Mouse (Mus musculus) heart, embryonic 15.5 days (tissue): ENCODE measurements around the gene Qpctl. TPM values are rescaled to one million over a fixed set of nuclear protein-coding genes. Genes with fewer than 3 reads are reported as not detected.

Experiments
- ATAC-seq: fragments of 200-750 bp; cut with Nextera tagmentation; replicated peaks from 2 replicates; pipeline ENCODE4 v1.8.0; 2017; ENCODE audit warnings: low read depth, moderate TSS enrichment; ENCODE audit not compliant: insufficient number of reproducible peaks, insufficient read depth, low FRiP score
- H3K27ac ChIP-seq: fragments of 300-500 bp; sonication (generic); 2 replicates; pipeline ENCODE4 v1.5.1; 2015; ENCODE audit warnings: mild to moderate bottlenecking, inconsistent platforms
- H3K27me3 ChIP-seq: fragments of 300-500 bp; sonication (generic); 2 replicates; pipeline ENCODE4 v1.6.1; 2015; ENCODE audit warnings: inconsistent platforms
- H3K36me3 ChIP-seq: fragments of 300-500 bp; sonication (generic); 2 replicates; pipeline ENCODE4 v1.6.1; 2015; ENCODE audit warnings: mild to moderate bottlenecking, inconsistent platforms
- H3K4me1 ChIP-seq: fragments of 300-500 bp; sonication (generic); replicated peaks from 2 replicates; pipeline ENCODE4 v1.6.1; 2015; ENCODE audit warnings: inconsistent platforms
- H3K4me2 ChIP-seq: fragments of 300-500 bp; sonication (generic); 2 replicates; pipeline ENCODE4 v1.6.1; 2015; ENCODE audit warnings: inconsistent platforms, mild to moderate bottlenecking, moderate library complexity
- H3K4me3 ChIP-seq: fragments of 300-500 bp; sonication (generic); 2 replicates; pipeline ENCODE4 v1.5.1; 2015; ENCODE audit warnings: mild to moderate bottlenecking, inconsistent platforms
- H3K9ac ChIP-seq: fragments of 300-500 bp; sonication (generic); 2 replicates; pipeline ENCODE4 v1.6.1; 2015; ENCODE audit warnings: mild to moderate bottlenecking, inconsistent platforms
- H3K9me3 ChIP-seq: fragments of 300-500 bp; sonication (generic); replicated peaks from 2 replicates; pipeline ENCODE4 v1.6.1; 2016; ENCODE audit warnings: inconsistent platforms
- WGBS: fragments of 180-500 bp; shearing (Covaris S2); methylation state at CpG from one replicate; pipeline ENCODE4 v1.1.7; 2015; ENCODE audit warnings: mixed read lengths; 5-methylcytosine and 5-hydroxymethylcytosine counted together
- polyA plus RNA-seq: library from polyadenylated mRNA; unstranded; fragments of >200 nt; fragmentation: Nextera tagmentation; extraction: Ambion mirVana; gene quantifications from 2 replicates; pipeline ENCODE4 v1.2.1, GENCODE M21; 2015

Gene Qpctl
- polyA plus RNA-seq, 1 experiment from 2014 or later: 8.8 TPM

GRCm38 (mm10) chr7:19148180-19148874 is 764 bp downstream of the Qpctl start:
- no peak for ATAC-seq

GRCm38 (mm10) chr7:19147497-19148045 is 1.5 kb downstream of the Qpctl start:
- H3K4me3 ChIP-seq: no peak overlapping the region; the same call in 1 of the 2 replicates
- H3K9ac ChIP-seq: no peak overlapping the region
- H3K27ac ChIP-seq: no peak overlapping the region
- ATAC-seq: no peak
- H3K27me3 ChIP-seq: no peaks in the 10 kb centered on the region
- no peaks in the 10 kb centered on the region for H3K9me3 ChIP-seq
- H3K4me1 ChIP-seq: peaks cover 19% of the 10 kb centered on the region
- peaks cover 12% of the 10 kb centered on the region for H3K36me3 ChIP-seq
- H3K4me2 ChIP-seq: peak overlapping the region; percentile 90; the same call in 1 of the 2 replicates
- WGBS: 46% methylated on average over 6 of the region's 6 CpGs

More at GRCm38 (mm10) chr7:19148180-19148874, 764 bp downstream of the Qpctl start:
- Histone ChIP-seq H3K9me3 (no peaks in the 10 kb centered on the region), H3K27me3 (no peaks in the 10 kb centered on the region), H3K4me1 (peaks cover 19% of the 10 kb centered on the region), H3K27ac (peak overlapping the region; percentile 78), H3K4me2 (peak overlapping the region; percentile 90), H3K36me3 (peaks cover 20% of the 10 kb centered on the region), H3K9ac (peak overlapping the region; percentile 64), H3K4me3 (peak overlapping the region; percentile 68)
- 9% methylated on average over 20 of the region's 20 CpGs for WGBS

GRCm38 (mm10) chr7:19146793-19147192 is 2.3 kb downstream of the Qpctl start:
- no peaks in the 10 kb centered on the region for H3K27me3 ChIP-seq
- no peak overlapping the region for H3K4me3 ChIP-seq
- H3K4me2 ChIP-seq: no peak overlapping the region
- peaks cover 7% of the 10 kb centered on the region for H3K36me3 ChIP-seq
- peaks cover 19% of the 10 kb centered on the region for H3K4me1 ChIP-seq
- WGBS: 85% methylated on average over 10 of the region's 10 CpGs
- H3K9me3 ChIP-seq: no peaks in the 10 kb centered on the region
- H3K27ac ChIP-seq: no peak overlapping the region
- ATAC-seq: no peak
- H3K9ac ChIP-seq: no peak overlapping the region

- H3K4me1 ChIP-seq: no peaks in the 10 kb centered on the region
- 47% methylated on average over 5 of the region's 5 CpGs for WGBS
- H3K36me3 ChIP-seq: peaks cover 52% of the 10 kb centered on the region
- H3K27ac ChIP-seq: no peak overlapping the region
- no peak overlapping the region for H3K4me2 ChIP-seq
- no peak overlapping the region for H3K4me3 ChIP-seq
- no peaks in the 10 kb centered on the region for H3K27me3 ChIP-seq
- H3K9ac ChIP-seq: no peak overlapping the region
- ATAC-seq: no peak
- no peaks in the 10 kb centered on the region for H3K9me3 ChIP-seq
Observed at GRCm38 (mm10) chr7:19137380-19137779, 11.7 kb downstream of the Qpctl start.

- no peaks in the 10 kb centered on the region for H3K27me3 ChIP-seq
- no peak overlapping the region for H3K27ac ChIP-seq
- H3K9ac ChIP-seq: no peak overlapping the region
- WGBS: 89% methylated on average over 38 of the region's 38 CpGs
- no peaks in the 10 kb centered on the region for H3K9me3 ChIP-seq
- peaks cover 52% of the 10 kb centered on the region for H3K36me3 ChIP-seq
- H3K4me1 ChIP-seq: peaks cover 3% of the 10 kb centered on the region
- no peak overlapping the region for H3K4me2 ChIP-seq
- H3K4me3 ChIP-seq: no peak overlapping the region
- ATAC-seq: no peak
Observed at GRCm38 (mm10) chr7:19136673-19137334, 12.3 kb downstream of the Qpctl start.

- Histone ChIP-seq H3K27me3 (no peaks in the 10 kb centered on the region), H3K4me2 (no peak overlapping the region), H3K9me3 (no peaks in the 10 kb centered on the region), H3K27ac (no peak overlapping the region), H3K9ac (no peak overlapping the region), H3K36me3 (peaks cover 52% of the 10 kb centered on the region), H3K4me1 (peaks cover 4% of the 10 kb centered on the region), H3K4me3 (no peak overlapping the region)
- no peak for ATAC-seq
- WGBS: 91% methylated on average over 13 of the region's 13 CpGs
Observed at GRCm38 (mm10) chr7:19136168-19136567, 12.9 kb downstream of the Qpctl start.

GRCm38 (mm10) chr7:19131324-19131848 is 17.7 kb downstream of the Qpctl start:
- peak overlapping the region; percentile 79 for H3K4me2 ChIP-seq
- H3K27ac ChIP-seq: peak overlapping the region; percentile 87
- peaks cover 16% of the 10 kb centered on the region for H3K4me1 ChIP-seq
- no peaks in the 10 kb centered on the region for H3K27me3 ChIP-seq
- no peaks in the 10 kb centered on the region for H3K9me3 ChIP-seq
- H3K4me3 ChIP-seq: peak overlapping the region; percentile 57
- WGBS: under 1% methylated on average over 39 of the region's 39 CpGs
- peak overlapping the region; percentile 46 for H3K9ac ChIP-seq
- peaks cover 10% of the 10 kb centered on the region for H3K36me3 ChIP-seq
- ATAC-seq: peak; percentile 99

GRCm38 (mm10) chr7:19130657-19131056 is 18.4 kb downstream of the Qpctl start:
- H3K27me3 ChIP-seq: no peaks in the 10 kb centered on the region
- no peaks in the 10 kb centered on the region for H3K9me3 ChIP-seq
- peak overlapping the region; percentile 79 for H3K4me2 ChIP-seq
- H3K36me3 ChIP-seq: peaks cover 3% of the 10 kb centered on the region; the same call in 1 of the 2 replicates
- H3K4me3 ChIP-seq: peak overlapping the region; percentile 57
- peaks cover 16% of the 10 kb centered on the region for H3K4me1 ChIP-seq
- H3K9ac ChIP-seq: peak overlapping the region; percentile 41; the same call in 1 of the 2 replicates
- 26% methylated on average over 4 of the region's 4 CpGs for WGBS
- peak overlapping the region; percentile 87 for H3K27ac ChIP-seq
- no peak for ATAC-seq

GRCm38 (mm10) chr7:19129396-19129795 is 19.7 kb downstream of the Qpctl start:
- Histone ChIP-seq H3K4me1 (peaks cover 18% of the 10 kb centered on the region), H3K27ac (no peak overlapping the region), H3K27me3 (no peaks in the 10 kb centered on the region), H3K9me3 (no peaks in the 10 kb centered on the region), H3K4me3 (no peak overlapping the region), H3K36me3 (no peaks in the 10 kb centered on the region), H3K9ac (no peak overlapping the region), H3K4me2 (no peak overlapping the region)
- ATAC-seq: no peak
- 97% methylated on average over 5 of the region's 5 CpGs for WGBS

- Histone ChIP-seq H3K36me3 (no peaks in the 10 kb centered on the region), H3K4me1 (peaks cover 18% of the 10 kb centered on the region), H3K9me3 (no peaks in the 10 kb centered on the region), H3K27ac (no peak overlapping the region), H3K4me2 (no peak overlapping the region), H3K27me3 (no peaks in the 10 kb centered on the region), H3K4me3 (no peak overlapping the region), H3K9ac (no peak overlapping the region)
- WGBS: 83% methylated on average over 5 of the region's 5 CpGs
- ATAC-seq: no peak
Observed at GRCm38 (mm10) chr7:19127744-19128143, 21.3 kb downstream of the Qpctl start.

GRCm38 (mm10) chr7:19124713-19125112 is 24.4 kb downstream of the Qpctl start:
- 82% methylated on average over 6 of the region's 6 CpGs for WGBS

More at GRCm38 (mm10) chr7:19124713-19125112, 24.4 kb downstream of the Qpctl start:
- no peak overlapping the region for H3K4me3 ChIP-seq
- peaks cover 10% of the 10 kb centered on the region for H3K4me1 ChIP-seq
- no peak for ATAC-seq
- no peaks in the 10 kb centered on the region for H3K36me3 ChIP-seq
- no peak overlapping the region for H3K27ac ChIP-seq
- H3K9ac ChIP-seq: no peak overlapping the region; the same call in 1 of the 2 replicates
- H3K9me3 ChIP-seq: no peaks in the 10 kb centered on the region
- H3K4me2 ChIP-seq: no peak overlapping the region
- H3K27me3 ChIP-seq: no peaks in the 10 kb centered on the region
